Mouse (Mus musculus): ENCODE data around the gene Dedd2. TPM values are rescaled to one million over a fixed set of nuclear protein-coding genes. Genes with fewer than 3 reads are reported as not detected.

Gene Dedd2
- polyA plus RNA-seq, 1 experiment, result 2.5 TPM

DNA sequence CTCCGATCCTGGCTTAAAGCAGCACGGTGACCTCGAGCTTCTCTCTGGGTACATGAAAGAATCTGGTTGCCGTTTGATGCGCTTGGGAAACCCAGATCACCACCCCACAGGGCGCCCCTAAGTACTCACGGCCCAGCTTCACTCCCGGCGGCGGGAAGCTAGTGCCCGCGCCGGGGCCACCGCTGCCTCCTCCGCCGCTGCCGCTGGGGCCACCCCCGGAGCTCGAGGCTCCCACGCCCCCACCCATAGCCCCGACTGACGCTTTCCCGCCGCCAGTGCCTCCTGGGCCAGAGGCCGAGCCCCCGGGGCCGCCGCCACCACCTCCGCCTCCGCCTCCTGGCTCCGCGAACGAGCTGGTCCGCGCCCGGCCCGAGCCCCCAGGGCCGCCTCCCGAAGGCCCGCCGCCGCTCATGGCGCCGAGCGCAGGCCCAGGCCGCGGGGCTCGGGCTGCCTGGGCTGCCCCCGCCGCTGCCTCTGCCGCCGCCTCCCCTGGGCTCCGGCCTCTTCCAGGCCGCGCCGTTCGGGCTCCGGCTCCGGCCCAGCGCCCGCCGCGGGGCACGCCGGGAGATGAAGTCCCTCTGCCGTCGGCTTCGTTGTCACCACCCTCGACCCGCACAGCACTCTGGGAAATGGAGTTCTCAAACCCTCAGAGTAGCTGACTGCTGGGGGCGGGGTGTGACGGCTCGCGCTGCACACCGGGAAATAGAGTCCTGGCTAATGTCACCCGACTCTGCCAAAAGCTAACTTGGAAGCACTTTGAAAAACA is 17.0 kb upstream of the Dedd2 start, which contains the start of gene Gsk3a:
Gene Gsk3a (minus strand): TSS at position 603 of the 766 bp plus-strand sequence.
- peak within 1 kb of the TSS; percentile 93 for H3K27ac ChIP-seq (ENCODE audit: insufficient read depth, low read length)
- peaks cover 9% of the 10 kb centered on the region for H3K4me1 ChIP-seq (ENCODE audit: control insufficient read depth, insufficient read depth, low read length)
- H3K4me3 ChIP-seq (ENCODE audit: insufficient read depth, low read length), result peak within 1 kb of the TSS; percentile 72
- TF ChIP-seq CTCF (IDR thresholded peaks at IDR 0.05; ENCODE audit: borderline replicate concordance, insufficient read depth, low read length), result no peak
- TF ChIP-seq POLR2A (IDR thresholded peaks at IDR 0.05; ENCODE audit: low read depth, low read length), result peak; percentile 45; the same call in 1 of the 2 replicates

- TF ChIP-seq POLR2A (IDR thresholded peaks at IDR 0.05; ENCODE audit: low read depth, low read length), result no peak
- TF ChIP-seq CTCF (IDR thresholded peaks at IDR 0.05; ENCODE audit: borderline replicate concordance, insufficient read depth, low read length), result no peak
- Histone ChIP-seq H3K4me3 (ENCODE audit: insufficient read depth, low read length) (no peak overlapping the region), H3K4me1 (ENCODE audit: control insufficient read depth, insufficient read depth, low read length) (no peaks in the 10 kb centered on the region; the same call in 1 of the 2 replicates), H3K27ac (ENCODE audit: insufficient read depth, low read length) (no peak overlapping the region)
Observed at GRCm38 (mm10) chr7:25235526-25235925, 15.1 kb upstream of the Dedd2 start.

GRCm38 (mm10) chr7:25233061-25233460 is 12.6 kb upstream of the Dedd2 start:
- Histone ChIP-seq H3K27ac (ENCODE audit: insufficient read depth, low read length) (no peak overlapping the region), H3K4me3 (ENCODE audit: insufficient read depth, low read length) (no peak overlapping the region), H3K4me1 (ENCODE audit: control insufficient read depth, insufficient read depth, low read length) (no peaks in the 10 kb centered on the region; the same call in 1 of the 2 replicates)
- TF ChIP-seq POLR2A (IDR thresholded peaks at IDR 0.05; ENCODE audit: low read depth, low read length), result no peak
- TF ChIP-seq CTCF (IDR thresholded peaks at IDR 0.05; ENCODE audit: borderline replicate concordance, insufficient read depth, low read length), result no peak

DNA sequence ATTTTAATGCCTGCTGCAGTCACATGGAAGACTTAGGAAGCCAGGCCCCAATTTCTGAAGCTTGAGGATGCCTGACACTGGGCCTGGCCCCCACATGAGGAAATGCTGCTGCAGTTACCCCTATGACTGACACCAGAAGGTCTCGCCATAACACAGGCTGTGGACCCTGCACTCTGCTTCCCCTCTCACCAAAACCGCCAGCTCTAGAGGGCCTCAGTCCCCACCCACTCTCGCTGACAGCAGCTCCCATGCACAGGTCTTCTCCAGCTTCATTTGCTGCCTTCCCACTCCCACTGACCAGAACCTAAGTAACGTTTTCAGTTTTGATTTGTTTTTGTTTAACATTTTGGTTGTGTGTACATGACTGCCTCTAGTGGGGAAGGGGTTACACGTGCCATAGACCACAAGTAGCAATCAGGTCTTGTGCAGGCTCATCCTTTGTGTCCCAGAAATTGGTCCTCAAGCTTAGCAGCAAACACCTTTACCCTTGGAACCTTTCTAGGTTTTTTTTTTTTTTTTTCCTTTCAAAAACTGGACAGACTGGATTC is 11.8 kb upstream of the Dedd2 start:
- no peak overlapping the region for H3K27ac ChIP-seq (ENCODE audit: insufficient read depth, low read length)
- H3K4me1 ChIP-seq (ENCODE audit: control insufficient read depth, insufficient read depth, low read length), result no peaks in the 10 kb centered on the region; the same call in 1 of the 2 replicates
- TF ChIP-seq CTCF (IDR thresholded peaks at IDR 0.05; ENCODE audit: borderline replicate concordance, insufficient read depth, low read length) (no peak), POLR2A (IDR thresholded peaks at IDR 0.05; ENCODE audit: low read depth, low read length) (no peak)
- no peak overlapping the region for H3K4me3 ChIP-seq (ENCODE audit: insufficient read depth, low read length)

DNA sequence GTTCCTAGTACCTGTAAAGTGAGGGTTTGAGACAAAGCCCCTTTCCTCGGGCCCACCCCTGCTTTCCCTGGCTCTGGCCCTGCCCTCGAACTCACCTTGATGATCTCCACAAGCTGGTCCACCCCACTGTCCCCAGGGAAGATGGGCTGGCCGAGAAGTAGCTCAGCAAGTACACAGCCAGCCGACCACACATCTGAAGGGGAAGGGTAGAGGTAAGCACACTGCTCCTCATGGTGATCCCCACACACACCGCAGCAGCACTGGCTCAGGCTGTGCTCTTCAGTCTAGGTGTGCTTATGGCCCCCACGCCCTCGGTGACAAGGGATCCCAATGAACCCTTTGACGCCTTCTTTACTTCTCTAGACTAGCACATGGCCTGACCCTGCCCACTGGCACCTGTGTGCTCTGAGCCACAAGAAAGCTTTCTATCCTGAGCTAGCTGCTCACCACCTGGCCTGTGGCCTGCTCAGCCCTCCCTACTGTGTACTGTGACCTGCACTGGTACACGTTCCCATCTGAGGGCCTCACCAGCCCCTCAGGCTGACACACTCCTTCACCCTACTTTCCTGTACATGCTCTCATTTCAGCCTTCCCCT is 10.4 kb upstream of the Dedd2 start:
- Histone ChIP-seq H3K4me1 (ENCODE audit: control insufficient read depth, insufficient read depth, low read length) (no peaks in the 10 kb centered on the region), H3K4me3 (ENCODE audit: insufficient read depth, low read length) (no peak overlapping the region), H3K27ac (ENCODE audit: insufficient read depth, low read length) (no peak overlapping the region)
- TF ChIP-seq POLR2A (IDR thresholded peaks at IDR 0.05; ENCODE audit: low read depth, low read length) (no peak), CTCF (IDR thresholded peaks at IDR 0.05; ENCODE audit: borderline replicate concordance, insufficient read depth, low read length) (no peak)

GRCm38 (mm10) chr7:25227523-25228300 is 7.3 kb upstream of the Dedd2 start:
- H3K4me1 ChIP-seq (ENCODE audit: control insufficient read depth, insufficient read depth, low read length), result 0 out of 2 replicates have a peak, but pooled peaks cover under 1% of the 10 kb centered on the region

GRCm38 (mm10) chr7:25222275-25222967 is 2.0 kb upstream of the Dedd2 start:
- Histone ChIP-seq H3K27ac (ENCODE audit: insufficient read depth, low read length) (no peak overlapping the region), H3K4me3 (ENCODE audit: insufficient read depth, low read length) (peak overlapping the region; percentile 86), H3K4me1 (ENCODE audit: control insufficient read depth, insufficient read depth, low read length) (peaks cover 8% of the 10 kb centered on the region)
- TF ChIP-seq POLR2A (IDR thresholded peaks at IDR 0.05; ENCODE audit: low read depth, low read length), result no peak
- no peak for TF ChIP-seq CTCF (IDR thresholded peaks at IDR 0.05; ENCODE audit: borderline replicate concordance, insufficient read depth, low read length)

More at GRCm38 (mm10) chr7:25227523-25228300, 7.3 kb upstream of the Dedd2 start:
- 0 out of 2 replicates have a peak, but pooled peaks have one; percentile 9 for TF ChIP-seq POLR2A (IDR thresholded peaks at IDR 0.05; ENCODE audit: low read depth, low read length)
- no peak for TF ChIP-seq CTCF (IDR thresholded peaks at IDR 0.05; ENCODE audit: borderline replicate concordance, insufficient read depth, low read length)
- Histone ChIP-seq H3K27ac (ENCODE audit: insufficient read depth, low read length) (no peak overlapping the region), H3K4me3 (ENCODE audit: insufficient read depth, low read length) (no peak overlapping the region)

DNA sequence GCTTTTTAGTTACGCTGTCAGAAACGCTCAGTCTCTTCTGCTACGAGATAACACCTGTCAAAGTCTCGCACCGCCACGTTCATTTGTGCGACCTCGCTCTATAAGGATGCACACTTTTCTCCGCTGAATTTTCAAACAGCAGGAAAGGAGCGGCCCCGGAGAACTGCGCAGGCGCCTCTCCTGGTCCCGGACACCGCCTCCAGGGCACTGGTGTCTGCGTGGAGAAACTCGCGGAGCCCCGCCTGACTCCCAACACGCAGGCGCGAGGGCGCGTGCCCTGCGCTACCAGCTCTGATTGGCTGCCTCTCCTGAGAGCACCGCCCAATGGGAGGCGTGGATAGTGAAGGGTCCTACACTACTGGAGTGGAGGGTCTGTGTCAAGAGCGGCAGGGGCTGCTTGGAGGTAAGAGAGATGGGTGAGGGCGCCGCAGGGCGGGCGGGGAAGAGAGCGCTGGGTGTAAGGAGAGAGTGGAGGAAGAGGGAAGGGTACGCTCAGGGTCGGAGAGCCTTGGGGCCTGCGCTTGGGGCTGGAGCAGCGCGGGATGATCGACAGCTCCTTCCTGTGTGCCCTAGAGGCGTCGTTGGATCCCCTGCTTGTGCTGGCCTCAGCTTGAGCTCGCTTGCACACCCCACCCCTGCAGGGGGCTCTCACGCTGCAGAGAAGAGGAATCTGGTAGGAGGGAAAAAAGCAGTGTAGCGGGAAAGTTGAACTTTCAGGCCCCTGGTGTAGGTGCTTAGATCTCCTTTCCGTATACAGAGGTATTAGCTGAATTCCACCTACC is 878 bp upstream of the Dedd2 start, which contains the start of gene Zfp526:
Gene Zfp526 (plus strand): TSS at position 324 of the 782 bp plus-strand sequence.
- TF ChIP-seq POLR2A (IDR thresholded peaks at IDR 0.05; ENCODE audit: low read depth, low read length), result peak; percentile 83
- TF ChIP-seq CTCF (IDR thresholded peaks at IDR 0.05; ENCODE audit: borderline replicate concordance, insufficient read depth, low read length), result 0 out of 2 replicates have a peak, but pooled peaks have one; percentile 1
- Histone ChIP-seq H3K4me1 (ENCODE audit: control insufficient read depth, insufficient read depth, low read length) (peaks cover 8% of the 10 kb centered on the region), H3K27ac (ENCODE audit: insufficient read depth, low read length) (peak within 1 kb of the TSS; percentile 63), H3K4me3 (ENCODE audit: insufficient read depth, low read length) (peak within 1 kb of the TSS; percentile 86)

Measured in embryonic fibroblast, embryonic 13.5 days (primary cell).